Mouse (Mus musculus) liver, embryonic 13.5 days (tissue): ENCODE measurements around the gene Ptcd2. TPM values are rescaled to one million over a fixed set of nuclear protein-coding genes. Genes with fewer than 3 reads are reported as not detected.
"Not testable (repeated sequence)": the region's sequence is repeated elsewhere in the genome, so short reads cannot be mapped to it uniquely, and the experiment has no call there.

ENCODE experiments used
- ATAC-seq: fragments of 200-750 bp; cut with Nextera tagmentation; 2 replicates; pipeline ENCODE4 v1.8.0; 2017; ENCODE audit warnings: low read depth, mild to moderate bottlenecking, moderate number of reproducible peaks, moderate library complexity
- DNase-seq: peaks from one replicate; pipeline ENCODE4 v3.0.0; 2022
- H3K27ac ChIP-seq: fragments of 300-500 bp; sonication (generic); 2 replicates; pipeline ENCODE4 v1.5.1; 2015; ENCODE audit warnings: moderate library complexity, mild to moderate bottlenecking, inconsistent platforms
- H3K27me3 ChIP-seq: fragments of 300-500 bp; sonication (generic); 2 replicates; pipeline ENCODE4 v1.6.1; 2015; ENCODE audit warnings: mild to moderate bottlenecking, inconsistent platforms
- H3K36me3 ChIP-seq: fragments of 300-500 bp; sonication (generic); 2 replicates; pipeline ENCODE4 v1.6.1; 2015; ENCODE audit warnings: mild to moderate bottlenecking, inconsistent platforms
- H3K4me1 ChIP-seq: fragments of 300-500 bp; sonication (generic); replicated peaks from 2 replicates; pipeline ENCODE4 v1.6.1; 2015; ENCODE audit warnings: inconsistent platforms
- H3K4me2 ChIP-seq: fragments of 300-500 bp; sonication (generic); 2 replicates; pipeline ENCODE4 v1.6.1; 2015; ENCODE audit warnings: inconsistent platforms, mild to moderate bottlenecking, moderate library complexity
- H3K4me3 ChIP-seq: fragments of 300-500 bp; sonication (generic); replicated peaks from 2 replicates; pipeline ENCODE4 v1.5.1; 2015; ENCODE audit warnings: mild to moderate bottlenecking, inconsistent platforms
- H3K9ac ChIP-seq: fragments of 300-500 bp; sonication (generic); 2 replicates; pipeline ENCODE4 v1.6.1; 2015; ENCODE audit warnings: mild to moderate bottlenecking, inconsistent platforms
- H3K9me3 ChIP-seq: fragments of 300-500 bp; sonication (generic); replicated peaks from 2 replicates; pipeline ENCODE4 v1.6.1; 2016; ENCODE audit warnings: inconsistent platforms
- WGBS: fragments of 180-500 bp; shearing (Covaris S2); methylation state at CpG from one replicate; pipeline ENCODE4 v1.1.7; 2015; ENCODE audit not compliant: insufficient replicate concordance; 5-methylcytosine and 5-hydroxymethylcytosine counted together
- polyA plus RNA-seq: library from polyadenylated mRNA; unstranded; fragments of >200 nt; fragmentation: Nextera tagmentation; extraction: Ambion mirVana; gene quantifications from 2 replicates; pipeline ENCODE4 v1.2.1, GENCODE M21; 2015

Ptcd2 gene
- polyA plus RNA-seq, 1 experiment from 2014 or later: 36.4 TPM

DNA sequence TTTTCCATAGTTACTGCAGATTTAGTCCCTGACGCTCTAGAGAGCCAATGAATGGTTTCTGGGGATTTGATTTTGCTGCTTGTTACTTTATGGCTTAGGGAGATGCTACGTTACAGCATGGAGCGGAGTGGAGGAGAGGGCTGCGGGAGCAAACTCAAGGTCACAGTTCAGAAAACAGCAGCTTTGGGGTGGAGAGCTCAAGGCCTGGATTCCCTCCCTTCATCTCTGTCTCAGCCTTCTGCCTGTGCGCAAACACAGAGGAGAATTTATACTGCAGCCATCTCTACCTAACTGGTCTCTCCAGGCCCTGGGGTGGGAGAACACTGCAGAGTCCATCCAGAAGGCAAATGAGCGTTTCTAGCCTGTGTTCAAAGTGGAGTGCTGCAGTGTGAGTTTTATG lies 10.6 kb upstream of the Ptcd2 start:
- Histone ChIP-seq H3K36me3 (peaks cover 34% of the 10 kb centered on the region), H3K9ac (no peak overlapping the region), H3K9me3 (no peaks in the 10 kb centered on the region), H3K27ac (no peak overlapping the region), H3K27me3 (no peaks in the 10 kb centered on the region), H3K4me3 (no peak overlapping the region), H3K4me2 (no peak overlapping the region), H3K4me1 (peaks cover 17% of the 10 kb centered on the region)
- ATAC-seq: no peak
- WGBS: 79% methylated on average over 6 of the region's 6 CpGs
- no peak for DNase-seq

DNA sequence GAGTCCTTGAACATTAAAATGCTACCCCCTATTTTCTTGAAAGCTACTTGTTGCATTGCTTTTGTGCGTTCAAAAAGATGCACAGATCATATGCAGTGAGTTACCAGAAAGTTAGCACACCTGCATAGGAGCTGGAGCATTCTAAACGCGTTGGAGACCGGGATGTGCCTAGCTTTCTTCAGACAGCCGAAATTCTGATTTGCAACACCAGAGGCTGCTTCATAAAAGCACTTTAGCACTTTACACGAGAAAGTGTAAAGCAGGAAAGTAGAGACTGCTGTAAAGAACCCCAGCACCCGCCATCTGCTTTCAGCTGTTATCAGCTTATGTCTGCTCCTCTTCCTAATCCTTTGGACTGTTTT lies 9.0 kb upstream of the Ptcd2 start:
- H3K27me3 ChIP-seq: no peaks in the 10 kb centered on the region
- H3K9ac ChIP-seq: peak overlapping the region; percentile 61
- no peak for ATAC-seq
- H3K4me1 ChIP-seq: peaks cover 17% of the 10 kb centered on the region
- DNase-seq: no peak
- H3K4me3 ChIP-seq: peak overlapping the region; percentile 56
- no peaks in the 10 kb centered on the region for H3K9me3 ChIP-seq
- peak overlapping the region; percentile 72 for H3K27ac ChIP-seq
- H3K36me3 ChIP-seq: peaks cover 31% of the 10 kb centered on the region
- 22% methylated on average over 7 of the region's 7 CpGs for WGBS
- H3K4me2 ChIP-seq: peak overlapping the region; percentile 76

GRCm38 (mm10) chr13:99352758-99353489 lies 8.4 kb upstream of the Ptcd2 start:
- Histone ChIP-seq H3K4me3 (peak overlapping the region; percentile 56), H3K27ac (peak overlapping the region; percentile 72), H3K36me3 (peaks cover 31% of the 10 kb centered on the region), H3K9ac (peak overlapping the region; percentile 61; the same call in 1 of the 2 replicates), H3K27me3 (no peaks in the 10 kb centered on the region), H3K4me2 (peak overlapping the region; percentile 76), H3K9me3 (no peaks in the 10 kb centered on the region), H3K4me1 (peaks cover 19% of the 10 kb centered on the region)
- DNase-seq (peak; percentile 94), ATAC-seq (peak; percentile 100)
- 12% methylated on average over 28 of the region's 28 CpGs for WGBS

DNA sequence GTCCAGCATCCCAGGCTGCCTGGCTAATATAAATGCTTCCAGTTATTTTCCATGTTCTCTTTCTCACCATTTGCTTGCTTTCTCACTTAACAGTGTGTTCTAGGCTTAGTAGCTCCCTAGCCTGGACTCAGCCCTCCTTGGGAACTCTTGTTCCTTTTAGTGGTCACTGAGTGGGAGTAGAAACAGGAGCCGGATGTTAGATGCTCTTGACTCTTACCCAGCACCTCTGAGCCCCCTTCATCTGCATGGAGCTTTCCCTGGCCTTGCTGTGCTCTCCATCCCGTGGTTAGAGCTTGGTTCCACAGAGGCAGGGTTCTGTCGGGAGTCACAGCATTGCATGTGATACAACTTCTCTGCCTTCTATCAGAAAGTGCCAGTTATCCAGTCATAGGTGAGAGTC lies 7.1 kb upstream of the Ptcd2 start:
- H3K36me3 ChIP-seq: peaks cover 30% of the 10 kb centered on the region
- no peak overlapping the region for H3K4me3 ChIP-seq
- no peak overlapping the region for H3K9ac ChIP-seq
- no peak overlapping the region for H3K4me2 ChIP-seq
- 60% methylated on average over 3 of the region's 3 CpGs for WGBS
- peaks cover 22% of the 10 kb centered on the region for H3K4me1 ChIP-seq
- no peaks in the 10 kb centered on the region for H3K9me3 ChIP-seq
- no peaks in the 10 kb centered on the region for H3K27me3 ChIP-seq
- no peak for ATAC-seq
- no peak overlapping the region for H3K27ac ChIP-seq
- no peak for DNase-seq

- Histone ChIP-seq H3K9ac (no peak overlapping the region), H3K36me3 (peaks cover 27% of the 10 kb centered on the region), H3K27ac (no peak overlapping the region), H3K9me3 (no peaks in the 10 kb centered on the region), H3K4me3 (no peak overlapping the region), H3K4me2 (no peak overlapping the region), H3K27me3 (no peaks in the 10 kb centered on the region), H3K4me1 (peaks cover 26% of the 10 kb centered on the region)
- DNase-seq: no peak
- no peak for ATAC-seq
- WGBS: 60% methylated on average over 8 of the region's 8 CpGs
Observed at GRCm38 (mm10) chr13:99351186-99351585, 6.7 kb upstream of the Ptcd2 start.

GRCm38 (mm10) chr13:99350009-99350408 lies 5.5 kb upstream of the Ptcd2 start:
- H3K4me3 ChIP-seq: no peak overlapping the region
- H3K9me3 ChIP-seq: no peaks in the 10 kb centered on the region
- no peaks in the 10 kb centered on the region for H3K27me3 ChIP-seq
- 83% methylated on average over 6 of the region's 6 CpGs for WGBS
- H3K4me1 ChIP-seq: peaks cover 30% of the 10 kb centered on the region
- no peak overlapping the region for H3K4me2 ChIP-seq
- DNase-seq: no peak
- ATAC-seq: no peak
- H3K36me3 ChIP-seq: peaks cover 22% of the 10 kb centered on the region
- H3K9ac ChIP-seq: no peak overlapping the region
- no peak overlapping the region for H3K27ac ChIP-seq

DNA sequence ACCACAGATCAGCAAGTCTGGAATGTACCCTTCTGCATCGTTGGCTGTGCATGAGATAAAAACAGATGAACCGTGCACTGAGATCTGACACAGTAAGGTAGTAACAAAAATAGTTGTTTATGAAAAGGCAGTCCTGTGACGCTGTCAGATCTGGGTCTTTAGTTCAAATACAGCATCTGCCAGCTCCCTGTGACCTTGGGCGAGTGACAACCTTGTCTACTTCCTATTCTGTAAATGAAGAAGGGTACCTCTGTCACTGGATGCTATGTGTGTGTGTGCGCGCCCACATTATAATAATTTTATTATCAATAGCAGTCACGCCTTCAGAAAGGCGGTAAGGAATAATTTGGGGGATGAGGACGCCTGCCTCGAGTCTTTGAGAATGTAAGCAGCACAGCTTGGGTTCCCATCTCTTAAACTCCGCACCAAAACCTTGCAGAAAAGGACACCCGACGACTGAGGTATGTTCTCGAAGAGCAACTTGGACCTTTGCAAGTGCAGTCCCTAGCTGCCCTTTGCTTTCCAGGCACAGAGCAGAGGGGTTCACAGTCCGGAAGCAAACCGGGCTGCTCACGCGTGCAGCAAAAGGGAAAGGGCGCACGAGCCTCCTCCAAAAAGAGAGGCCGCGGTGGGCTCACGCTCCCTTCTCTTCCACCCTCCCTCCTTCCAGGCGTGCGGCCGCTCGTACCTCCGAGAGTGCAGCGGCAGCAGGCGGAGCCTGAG lies 468 bp downstream of the Ptcd2 start:
- peak overlapping the region; percentile 77 for H3K27ac ChIP-seq
- H3K36me3 ChIP-seq: peaks cover 46% of the 10 kb centered on the region
- ATAC-seq: peak; percentile 67; the same call in 1 of the 2 replicates
- H3K4me2 ChIP-seq: peak overlapping the region; percentile 77
- peak overlapping the region; percentile 79 for H3K4me3 ChIP-seq
- no peaks in the 10 kb centered on the region for H3K27me3 ChIP-seq
- H3K9ac ChIP-seq: peak overlapping the region; percentile 82
- H3K9me3 ChIP-seq: no peaks in the 10 kb centered on the region
- under 1% methylated on average over 30 of the region's 30 CpGs for WGBS
- no peak for DNase-seq
- peaks cover 29% of the 10 kb centered on the region for H3K4me1 ChIP-seq

GRCm38 (mm10) chr13:99341504-99341903 lies 3.0 kb downstream of the Ptcd2 start:
- H3K36me3 ChIP-seq: peaks cover 57% of the 10 kb centered on the region
- H3K4me3 ChIP-seq: no peak overlapping the region
- no peak overlapping the region for H3K27ac ChIP-seq
- H3K9me3 ChIP-seq: no peaks in the 10 kb centered on the region
- no peaks in the 10 kb centered on the region for H3K27me3 ChIP-seq
- peaks cover 23% of the 10 kb centered on the region for H3K4me1 ChIP-seq
- DNase-seq (no peak), ATAC-seq (no peak)
- no peak overlapping the region for H3K4me2 ChIP-seq
- no peak overlapping the region for H3K9ac ChIP-seq
- 82% methylated on average over 6 of the region's 6 CpGs for WGBS

DNA sequence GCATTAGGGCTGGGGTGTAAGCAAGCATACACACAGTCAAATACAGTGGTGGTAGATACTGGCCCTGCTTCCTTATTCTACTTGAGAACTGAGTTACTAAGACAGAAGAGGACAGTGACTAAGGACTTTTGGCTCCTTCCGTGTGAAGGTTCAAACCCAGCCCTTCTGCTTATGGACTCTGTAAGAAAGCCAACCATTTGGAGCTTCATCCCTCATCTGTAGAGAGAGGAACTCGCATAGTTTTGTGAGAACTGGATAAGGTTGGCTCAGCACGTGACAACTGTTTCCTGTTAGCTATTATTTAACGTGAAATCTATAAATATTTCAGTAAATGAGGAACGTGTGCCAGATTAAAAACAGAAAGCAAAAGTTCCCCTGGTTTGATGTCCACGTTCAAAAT lies 7.0 kb downstream of the Ptcd2 start:
- H3K4me2 ChIP-seq: no peak overlapping the region
- no peaks in the 10 kb centered on the region for H3K4me1 ChIP-seq
- no peak overlapping the region for H3K4me3 ChIP-seq
- DNase-seq: no peak
- peaks cover 84% of the 10 kb centered on the region for H3K36me3 ChIP-seq
- no peak for ATAC-seq
- H3K27ac ChIP-seq: no peak overlapping the region; the same call in 1 of the 2 replicates
- H3K27me3 ChIP-seq: no peaks in the 10 kb centered on the region
- H3K9ac ChIP-seq: no peak overlapping the region
- H3K9me3 ChIP-seq: no peaks in the 10 kb centered on the region
- WGBS: 46% methylated on average over 6 of the region's 6 CpGs

GRCm38 (mm10) chr13:99331255-99331654 lies 13.2 kb downstream of the Ptcd2 start:
- no peak for ATAC-seq
- H3K36me3 ChIP-seq: peaks cover 85% of the 10 kb centered on the region
- H3K9me3 ChIP-seq: no peaks in the 10 kb centered on the region
- H3K4me2 ChIP-seq: no peak overlapping the region
- no peak overlapping the region for H3K9ac ChIP-seq
- WGBS: 77% methylated on average over 4 of the region's 4 CpGs
- H3K4me3 ChIP-seq: no peak overlapping the region
- DNase-seq: no peak
- no peak overlapping the region for H3K27ac ChIP-seq
- H3K27me3 ChIP-seq: no peaks in the 10 kb centered on the region
- H3K4me1 ChIP-seq: no peaks in the 10 kb centered on the region

- not testable (repeated sequence) for H3K27ac ChIP-seq, ATAC-seq, H3K4me2 ChIP-seq, H3K9me3 ChIP-seq, H3K9ac ChIP-seq, DNase-seq, H3K4me3 ChIP-seq, H3K4me1 ChIP-seq, H3K27me3 ChIP-seq
- WGBS: 81% methylated on average over 8 of the region's 8 CpGs
- peaks cover 84% of the 10 kb centered on the region for H3K36me3 ChIP-seq
Observed at GRCm38 (mm10) chr13:99324337-99324685, 20.2 kb downstream of the Ptcd2 start.
